Mouse (Mus musculus): ENCODE data around the gene Vps35l.

Gene Vps35l

DNA sequence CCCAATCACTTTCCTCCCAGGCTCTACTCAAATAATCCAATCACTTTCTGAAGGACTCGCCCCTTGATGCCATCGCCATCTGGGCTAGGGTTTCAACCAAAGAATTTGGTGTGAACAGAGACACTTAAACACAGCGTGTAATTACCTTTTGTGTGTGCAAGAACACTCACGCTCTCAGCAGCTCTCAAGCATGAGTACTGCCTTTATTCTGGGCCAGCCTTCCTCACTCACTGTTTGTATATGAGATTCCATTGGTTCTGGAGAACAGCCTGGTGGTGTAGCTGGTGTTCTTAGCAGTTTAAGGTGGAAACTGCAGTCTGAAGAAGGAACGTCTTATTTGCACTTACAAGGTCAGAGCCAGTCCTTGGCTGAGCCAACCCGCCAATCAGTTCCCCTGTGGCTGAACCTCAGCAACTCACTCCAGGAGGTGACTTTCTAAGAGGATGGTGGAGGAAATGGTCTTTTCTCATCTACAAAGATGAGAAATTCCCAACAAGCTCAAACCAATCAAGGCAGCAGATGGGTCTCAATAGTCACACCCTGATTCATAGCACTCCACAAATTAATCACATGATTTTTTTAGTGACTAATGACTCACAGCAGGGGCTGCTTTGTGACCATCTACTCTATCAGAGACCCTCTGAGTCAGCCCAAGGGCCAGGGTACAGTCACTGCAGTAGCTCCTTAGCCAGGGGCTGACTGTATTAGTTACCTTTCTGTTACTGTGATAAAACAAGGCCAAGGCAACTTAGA lies 147.5 kb downstream of the Vps35l start:
- no peak for DNase-seq

GRCm38 (mm10) chr7:118889046-118889680 lies 149.1 kb downstream of the Vps35l start:
- no peak for DNase-seq
